Mouse (Mus musculus) mouse embryonic stem cell (cell line): Measurements from ENCODE around the gene Csmd2.
"Not testable (repeated sequence)": the region's sequence is repeated elsewhere in the genome, so short reads cannot be mapped to it uniquely, and the experiment has no call there.

Source experiments
- in situ Hi-C, 2 experiments: fragments of 300-500 bp; cut with MboI; formaldehyde crosslinking; loops; 1 replicate in 1 of 2; 3 replicates in 1 of 2; pipeline ENCODE4 v1.14.3; 2019 to 2020; ENCODE audit warnings: low sequenced_read_pairs in 2 of 2, low pct_unique_long_range_greater_than_20kb in 1 of 2, mixed read lengths in 1 of 2; ENCODE audit not compliant: unreplicated experiment in 1 of 2

Gene Csmd2

DNA sequence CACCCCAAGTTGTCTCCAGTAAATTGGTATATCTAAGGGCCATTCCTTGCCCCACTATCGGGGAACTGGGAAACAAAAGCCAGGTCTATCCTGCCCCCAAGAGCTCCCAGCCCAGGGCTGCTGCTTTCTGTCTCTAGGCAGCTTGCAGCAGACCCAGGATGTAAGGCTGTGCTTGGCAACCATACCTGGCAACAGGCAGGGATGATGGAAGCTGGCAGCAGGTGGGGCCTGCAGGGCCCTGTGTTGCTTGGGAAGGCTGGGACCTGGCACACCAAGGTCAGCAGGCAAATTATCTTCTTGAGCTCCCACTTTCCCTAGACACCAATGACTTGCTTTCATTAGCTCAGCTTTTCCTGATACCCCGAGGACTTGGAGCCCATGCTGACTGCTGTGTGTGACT is 31.8 kb downstream of the Csmd2 start:
- in situ Hi-C loops, result no loop called here

- in situ Hi-C loops, result no loop called here
Measured at GRCm38 (mm10) chr4:128028294-128028693, 40.6 kb downstream of the Csmd2 start.

- in situ Hi-C loops, result no loop called here
Measured at GRCm38 (mm10) chr4:128041901-128042300, 54.2 kb downstream of the Csmd2 start.

GRCm38 (mm10) chr4:128042626-128043025 is 55.0 kb downstream of the Csmd2 start:
- in situ Hi-C loops, result no loop called here

DNA sequence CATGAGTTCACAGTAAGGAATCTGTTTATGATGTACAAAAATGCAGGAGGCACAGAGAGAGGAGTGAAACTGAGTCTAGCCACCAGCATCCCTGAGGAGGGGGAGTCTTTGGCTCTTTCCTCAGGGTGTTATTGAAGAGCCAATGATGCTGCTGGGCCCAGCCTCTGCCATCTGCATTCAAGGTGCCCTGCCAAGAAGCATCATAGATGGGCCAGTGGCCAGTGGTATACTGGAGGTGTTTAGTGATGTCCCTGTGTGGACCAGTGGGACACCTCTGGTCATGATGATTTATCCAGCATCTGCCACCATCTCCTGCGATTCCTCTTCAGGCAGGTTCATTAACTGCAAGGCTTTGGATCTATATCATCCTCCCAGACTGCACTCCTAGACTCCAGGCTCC is 61.1 kb downstream of the Csmd2 start:
- in situ Hi-C loops, result no loop called here

- in situ Hi-C loops, result no loop called here
Measured at GRCm38 (mm10) chr4:128052701-128053100, 65.0 kb downstream of the Csmd2 start.

- in situ Hi-C loops, result not testable (repeated sequence)
Measured at GRCm38 (mm10) chr4:128061274-128061673, 73.6 kb downstream of the Csmd2 start.

GRCm38 (mm10) chr4:128067189-128067588 is 79.5 kb downstream of the Csmd2 start:
- in situ Hi-C loops, result no loop called here

DNA sequence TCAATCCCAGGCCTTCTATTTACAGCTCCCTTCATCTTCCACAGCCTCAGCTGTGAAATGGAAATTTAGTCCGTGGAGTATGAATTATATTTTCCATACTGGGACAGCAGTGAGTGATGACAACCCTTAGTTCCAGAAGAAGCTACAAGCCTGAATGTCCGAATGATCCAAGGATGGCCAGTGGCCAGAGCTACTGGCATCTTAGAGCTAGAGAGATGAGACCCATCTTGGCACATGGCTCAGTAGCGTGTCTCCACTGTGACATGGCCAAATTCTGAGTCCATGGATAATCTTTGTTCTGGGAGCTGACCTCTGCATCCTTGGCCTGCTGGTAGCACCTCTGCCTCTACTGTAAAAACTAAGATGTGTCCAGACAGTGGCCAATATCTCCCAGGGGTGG is 96.8 kb downstream of the Csmd2 start:
- in situ Hi-C loops, result no loop called here

- in situ Hi-C loops, result no loop called here
Measured at GRCm38 (mm10) chr4:128085096-128085495, 97.4 kb downstream of the Csmd2 start.

- in situ Hi-C loops, result no loop called here
Measured at GRCm38 (mm10) chr4:128087147-128087606, 99.5 kb downstream of the Csmd2 start.

DNA sequence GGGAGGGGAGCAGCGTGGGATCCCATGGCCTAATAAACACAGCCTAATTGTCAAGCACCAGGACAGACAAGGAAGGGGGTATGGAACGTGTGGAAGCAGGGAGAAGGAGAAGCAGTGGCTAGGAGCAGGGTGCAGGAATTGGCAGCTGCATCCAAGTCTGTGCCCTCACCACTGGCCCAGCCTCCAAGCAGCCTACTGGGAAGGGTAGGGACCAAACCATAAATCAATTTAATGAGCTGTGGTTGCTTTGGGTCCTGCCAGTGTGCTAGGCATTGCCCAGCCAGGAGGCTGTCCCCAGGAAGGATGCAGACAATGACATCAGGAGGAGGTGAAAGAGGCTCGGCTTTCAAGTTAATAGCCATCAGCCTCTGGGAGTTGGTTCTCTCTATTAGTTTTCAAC is 100.0 kb downstream of the Csmd2 start:
- in situ Hi-C loops, result no loop called here

DNA sequence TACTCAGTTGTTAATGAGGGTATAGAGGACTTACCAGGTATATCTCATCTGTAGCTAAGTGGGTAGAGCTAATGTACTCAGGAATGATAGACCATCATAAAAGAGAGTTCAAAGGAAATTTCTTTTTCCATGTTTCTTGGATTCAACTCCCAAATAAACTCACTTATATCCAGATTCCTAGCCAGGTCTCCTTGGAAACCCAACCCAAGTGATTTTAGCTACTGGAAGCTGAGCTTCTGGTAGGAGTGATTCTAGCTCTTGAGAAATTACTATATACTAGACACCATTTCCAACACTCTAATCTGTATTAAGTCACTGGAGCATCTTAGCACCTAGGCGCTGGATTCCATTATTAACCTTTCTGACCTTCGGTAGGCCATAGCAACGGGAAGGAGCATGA is 100.6 kb downstream of the Csmd2 start:
- in situ Hi-C loops, result no loop called here

DNA sequence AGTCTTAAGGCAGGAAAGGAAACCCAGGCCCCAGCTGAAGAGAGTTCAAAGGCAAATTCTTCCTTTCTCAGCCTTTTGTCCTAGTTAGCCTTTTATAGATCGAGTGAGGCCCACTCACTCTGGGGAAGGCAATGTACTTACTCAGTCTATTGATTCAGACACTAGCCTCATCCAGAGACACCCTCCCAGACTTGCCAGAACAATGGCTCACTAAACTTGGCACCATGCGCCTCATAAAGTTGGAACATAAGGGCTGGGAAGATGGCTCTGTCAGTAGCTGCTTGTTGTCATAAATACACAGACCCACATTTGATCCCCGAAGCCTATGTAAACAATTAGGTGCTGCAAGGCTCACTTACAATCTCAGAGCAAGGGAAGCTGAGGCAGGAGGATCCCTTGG is 104.3 kb downstream of the Csmd2 start:
- in situ Hi-C loops, result no loop called here

DNA sequence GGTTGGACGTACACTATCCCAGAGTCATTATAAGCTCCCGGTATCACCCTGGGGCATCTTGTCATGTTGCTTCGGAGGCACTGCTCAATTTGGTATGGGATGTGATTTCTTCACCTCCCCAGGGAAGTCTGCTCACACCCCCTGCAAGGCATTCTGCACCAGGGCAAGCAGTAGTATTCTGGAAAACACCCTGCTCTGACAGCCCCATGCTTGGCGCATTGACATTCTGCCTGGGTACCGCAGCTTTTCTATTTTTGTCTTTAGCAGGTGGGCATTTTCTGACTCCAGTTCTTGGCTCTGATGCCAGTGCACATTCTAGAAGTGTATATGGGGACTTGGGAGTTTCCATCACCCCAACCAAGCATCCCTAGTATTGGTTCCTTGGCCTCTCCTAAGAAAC is 111.9 kb downstream of the Csmd2 start:
- in situ Hi-C loops, result no loop called here

DNA sequence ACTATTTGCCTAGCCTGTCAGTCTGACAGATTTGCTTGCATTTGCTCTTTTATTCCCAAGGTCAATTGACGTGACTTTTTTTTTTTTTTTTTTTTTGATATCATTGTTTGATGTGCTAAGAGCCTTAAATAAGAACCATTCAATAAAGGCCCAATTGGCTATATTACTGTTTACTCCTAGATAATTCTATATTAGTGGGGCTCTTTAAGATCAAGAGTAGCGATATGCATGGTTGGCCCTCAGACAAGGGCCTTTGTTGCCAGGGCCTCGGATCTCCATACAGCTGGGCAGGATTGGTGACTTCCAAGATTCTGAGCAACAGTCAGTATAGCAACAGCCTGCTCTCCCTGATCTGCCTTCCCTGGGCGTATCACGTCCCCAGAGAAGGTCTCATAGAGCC is 112.9 kb downstream of the Csmd2 start:
- in situ Hi-C loops, result no loop called here

DNA sequence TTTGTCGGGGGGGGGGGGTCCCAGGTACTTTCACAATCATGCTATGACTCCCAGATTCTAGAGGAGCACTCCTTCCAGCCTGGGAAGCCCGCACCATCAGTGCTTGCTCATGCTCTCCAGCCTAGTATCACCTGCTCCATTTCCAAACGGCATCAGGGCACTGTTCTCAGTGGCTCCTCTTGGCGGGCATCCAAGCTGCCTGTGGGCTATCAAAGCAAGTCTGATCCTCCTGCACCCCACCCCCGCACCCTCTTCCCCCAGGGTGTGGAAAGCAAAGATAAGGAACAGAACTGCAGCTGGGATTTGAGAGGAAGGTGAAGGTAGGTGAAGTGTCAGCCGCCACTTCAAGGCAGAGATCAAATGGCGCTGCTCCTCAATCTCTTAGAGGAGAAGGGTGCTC is 128.7 kb downstream of the Csmd2 start:
- in situ Hi-C loops, result no loop called here

DNA sequence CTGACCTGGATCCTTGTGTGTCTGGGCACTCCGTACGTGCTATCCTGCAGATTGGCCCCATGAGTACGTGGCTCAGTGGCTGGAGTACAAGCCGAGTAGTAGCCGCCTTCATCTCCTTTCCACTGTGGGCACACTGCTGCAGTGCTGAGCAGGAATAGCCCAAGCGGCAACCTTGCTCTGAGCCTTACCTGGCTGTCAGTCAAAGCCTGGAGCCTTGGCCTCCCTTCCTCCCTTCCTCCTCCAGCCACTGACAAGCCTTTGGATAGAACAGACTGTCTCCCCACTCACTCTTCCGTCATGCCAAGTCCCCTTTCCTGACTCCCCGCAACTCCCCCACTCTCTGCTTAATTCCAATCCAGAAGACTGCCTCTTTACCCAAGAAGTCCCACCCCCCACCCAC is 135.6 kb downstream of the Csmd2 start:
- in situ Hi-C loops, result no loop called here

- in situ Hi-C loops, result no loop called here
Measured at GRCm38 (mm10) chr4:128124738-128125137, 137.1 kb downstream of the Csmd2 start.

DNA sequence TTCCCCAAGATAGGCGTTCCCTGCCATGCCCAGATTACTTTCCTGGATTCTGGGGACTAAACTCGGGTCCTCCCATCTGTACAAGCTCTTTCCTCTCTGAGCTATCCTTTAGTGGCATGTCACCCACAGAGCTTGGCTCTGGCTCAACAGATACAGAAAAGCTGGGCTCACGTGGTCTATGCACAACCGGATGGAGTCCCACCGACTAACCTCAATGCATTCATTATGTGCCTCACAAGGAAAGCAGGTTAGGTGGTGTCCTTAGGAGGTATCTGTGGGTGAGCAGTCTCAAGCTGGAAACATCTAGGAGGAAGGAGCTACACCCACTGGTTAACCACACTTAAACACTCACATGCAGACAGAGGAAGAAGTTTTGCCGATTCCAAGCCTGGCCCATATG is 140.9 kb downstream of the Csmd2 start:
- in situ Hi-C loops, result no loop called here

DNA sequence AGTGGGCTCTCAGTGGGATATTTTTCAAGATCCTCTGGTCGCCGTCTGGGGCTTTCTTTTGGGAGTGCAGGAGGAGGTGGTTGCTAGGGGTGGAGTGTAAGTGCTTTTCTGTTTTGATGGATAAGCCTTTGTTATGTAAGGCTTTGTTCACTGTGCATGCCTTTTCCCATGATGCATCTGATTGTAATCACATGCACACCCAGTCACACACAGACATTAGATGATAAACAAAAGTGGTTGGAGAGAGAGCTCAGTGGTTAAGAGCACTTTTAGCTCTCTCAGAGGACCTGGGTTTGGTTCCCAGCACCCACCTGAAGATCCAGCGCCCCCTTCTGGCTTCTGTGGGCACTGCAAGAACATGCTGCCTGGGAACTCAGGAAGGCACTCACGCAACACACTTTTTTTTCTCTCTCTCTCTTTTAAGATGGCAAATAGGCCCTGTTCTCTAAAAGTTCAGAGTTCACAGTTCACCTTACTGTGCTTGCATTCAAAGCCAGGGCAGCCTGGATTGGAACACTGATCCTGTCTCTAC is 143.0 kb downstream of the Csmd2 start:
- in situ Hi-C loops, result no loop called here
